Mouse (Mus musculus) testis, postnatal 14 days (tissue): ENCODE data around the gene Rrn3.

Experiments used
- DNase-seq: peaks from one replicate; pipeline ENCODE4 v3.0.0; 2021; ENCODE audit warnings: low spot score

Gene Rrn3

DNA sequence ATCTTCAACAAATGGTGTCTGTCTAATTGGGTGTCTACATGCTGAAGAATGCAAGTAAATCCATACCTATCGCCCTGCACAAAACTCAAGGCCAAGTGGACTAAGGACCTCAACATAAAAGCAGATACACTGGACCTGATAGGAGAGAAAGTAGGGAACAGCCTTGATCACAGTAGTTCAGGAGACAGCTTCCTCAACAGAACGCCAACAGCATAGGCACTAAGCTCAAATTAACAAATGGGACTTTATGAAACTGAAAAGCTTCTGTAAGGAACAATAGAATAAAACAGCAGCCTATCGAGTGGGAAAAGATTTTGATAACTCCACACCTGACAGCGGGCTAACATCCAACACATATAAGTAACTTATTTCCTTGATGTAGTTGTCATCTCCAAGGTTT lies 70.9 kb downstream of the Rrn3 start:
- DNase-seq = no peak

DNA sequence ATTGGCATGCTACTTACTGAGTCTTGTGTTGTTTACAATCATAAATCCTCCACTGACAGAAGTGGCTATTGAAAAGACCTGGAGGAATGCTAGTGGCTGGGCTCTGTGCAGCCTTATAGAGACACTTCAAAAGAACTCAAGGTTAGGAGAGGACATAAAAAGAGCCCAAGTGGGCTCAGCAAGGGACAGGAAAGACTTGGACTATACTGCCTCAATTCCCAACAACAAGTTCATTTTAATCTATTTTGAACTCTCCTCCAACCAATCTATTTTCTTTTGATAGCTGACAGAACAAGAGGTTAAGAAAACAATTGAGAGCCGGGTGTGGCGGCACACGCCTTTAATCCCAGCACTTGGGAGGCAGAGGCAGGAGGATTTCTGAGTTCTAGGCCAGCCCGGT lies 73.4 kb downstream of the Rrn3 start:
- DNase-seq = no peak
